Mouse (Mus musculus): Measurements from ENCODE around the gene Plekhm3. TPM values are rescaled to one million over a fixed set of nuclear protein-coding genes. Genes with fewer than 3 reads are reported as not detected.
"Not testable (repeated sequence)": the region's sequence is repeated elsewhere in the genome, so short reads cannot be mapped to it uniquely, and the experiment has no call there.

The Plekhm3 gene
- polyA plus RNA-seq, 1 experiment from 2014 or later = 4.8 TPM

GRCm38 (mm10) chr1:64970685-64971084, 14.1 kb upstream of the Plekhm3 start:
- peaks cover 6% of the 10 kb centered on the region for H3K4me1 ChIP-seq (ENCODE audit: control insufficient read depth, insufficient read depth, low read length)
- no peak for ATAC-seq
- H3K4me3 ChIP-seq (ENCODE audit: low read depth, low read length) = no peak overlapping the region
- H3K27ac ChIP-seq (ENCODE audit: low read depth, low read length) = no peak overlapping the region
- DNase-seq (ENCODE audit: low spot score) = no peak
- H3K27me3 ChIP-seq (replicated peaks; ENCODE audit: control insufficient read depth, insufficient read depth, low read length) = peaks cover 17% of the 10 kb centered on the region; the same call in 1 of the 2 replicates
- no peaks in the 10 kb centered on the region for H3K9me3 ChIP-seq (replicated peaks; ENCODE audit: control insufficient read depth, low read length)
- 81% methylated on average over 5 of the region's 5 CpGs for WGBS
- no peaks in the 10 kb centered on the region for H3K36me3 ChIP-seq (ENCODE audit: control insufficient read depth, insufficient read depth, low read length)
- no peak overlapping the region for H3K4me2 ChIP-seq (ENCODE audit: low read length)
- H3K9ac ChIP-seq (ENCODE audit: low read length) = no peak overlapping the region

GRCm38 (mm10) chr1:64957021-64957489, 431 bp upstream of the Plekhm3 start:
- peak; percentile 50 for ATAC-seq
- H3K4me2 ChIP-seq (ENCODE audit: low read length) = peak overlapping the region; percentile 56
- WGBS = 38% methylated on average over 8 of the region's 8 CpGs
- H3K9me3 ChIP-seq (replicated peaks; ENCODE audit: control insufficient read depth, low read length) = no peaks in the 10 kb centered on the region
- peak overlapping the region; percentile 95 for H3K9ac ChIP-seq (ENCODE audit: low read length)
- no peaks in the 10 kb centered on the region for H3K36me3 ChIP-seq (ENCODE audit: control insufficient read depth, insufficient read depth, low read length)
- H3K4me3 ChIP-seq (ENCODE audit: low read depth, low read length) = peak overlapping the region; percentile 78
- peak; percentile 12 for DNase-seq (ENCODE audit: low spot score)
- peak overlapping the region; percentile 77 for H3K27ac ChIP-seq (ENCODE audit: low read depth, low read length)
- H3K27me3 ChIP-seq (replicated peaks; ENCODE audit: control insufficient read depth, insufficient read depth, low read length) = no peaks in the 10 kb centered on the region
- H3K4me1 ChIP-seq (ENCODE audit: control insufficient read depth, insufficient read depth, low read length) = peaks cover 2% of the 10 kb centered on the region; the same call in 1 of the 2 replicates

GRCm38 (mm10) chr1:64954786-64955185, 1.8 kb downstream of the Plekhm3 start:
- H3K36me3 ChIP-seq (ENCODE audit: control insufficient read depth, insufficient read depth, low read length); DNase-seq (ENCODE audit: low spot score): not testable (repeated sequence)
- WGBS = 87% methylated on average over 7 of the region's 7 CpGs

GRCm38 (mm10) chr1:64950271-64950670, 6.4 kb downstream of the Plekhm3 start:
- Histone ChIP-seq H3K4me2 (ENCODE audit: low read length) (no peak overlapping the region), H3K36me3 (ENCODE audit: control insufficient read depth, insufficient read depth, low read length) (no peaks in the 10 kb centered on the region), H3K27ac (ENCODE audit: low read depth, low read length) (no peak overlapping the region), H3K9ac (ENCODE audit: low read length) (no peak overlapping the region), H3K4me3 (ENCODE audit: low read depth, low read length) (no peak overlapping the region), H3K4me1 (ENCODE audit: control insufficient read depth, insufficient read depth, low read length) (no peaks in the 10 kb centered on the region), H3K27me3 (replicated peaks; ENCODE audit: control insufficient read depth, insufficient read depth, low read length) (no peaks in the 10 kb centered on the region), H3K9me3 (replicated peaks; ENCODE audit: control insufficient read depth, low read length) (no peaks in the 10 kb centered on the region)
- 98% methylated on average over 3 of the region's 3 CpGs for WGBS
- no peak for DNase-seq (ENCODE audit: low spot score)
- no peak for ATAC-seq

More at GRCm38 (mm10) chr1:64954786-64955185, 1.8 kb downstream of the Plekhm3 start:
- H3K27me3 ChIP-seq (replicated peaks; ENCODE audit: control insufficient read depth, insufficient read depth, low read length); H3K9ac ChIP-seq (ENCODE audit: low read length); H3K4me3 ChIP-seq (ENCODE audit: low read depth, low read length); ATAC-seq; H3K27ac ChIP-seq (ENCODE audit: low read depth, low read length); H3K4me1 ChIP-seq (ENCODE audit: control insufficient read depth, insufficient read depth, low read length); H3K9me3 ChIP-seq (replicated peaks; ENCODE audit: control insufficient read depth, low read length); H3K4me2 ChIP-seq (ENCODE audit: low read length): not testable (repeated sequence)

- no peaks in the 10 kb centered on the region for H3K9me3 ChIP-seq (replicated peaks; ENCODE audit: control insufficient read depth, low read length)
- no peak overlapping the region for H3K9ac ChIP-seq (ENCODE audit: low read length)
- no peak for DNase-seq (ENCODE audit: low spot score)
- 94% methylated on average over 8 of the region's 8 CpGs for WGBS
- H3K27ac ChIP-seq (ENCODE audit: low read depth, low read length) = no peak overlapping the region
- no peaks in the 10 kb centered on the region for H3K4me1 ChIP-seq (ENCODE audit: control insufficient read depth, insufficient read depth, low read length)
- no peaks in the 10 kb centered on the region for H3K36me3 ChIP-seq (ENCODE audit: control insufficient read depth, insufficient read depth, low read length)
- no peaks in the 10 kb centered on the region for H3K27me3 ChIP-seq (replicated peaks; ENCODE audit: control insufficient read depth, insufficient read depth, low read length)
- no peak for ATAC-seq
- no peak overlapping the region for H3K4me2 ChIP-seq (ENCODE audit: low read length)
- no peak overlapping the region for H3K4me3 ChIP-seq (ENCODE audit: low read depth, low read length)
Measured at GRCm38 (mm10) chr1:64949377-64949776, 7.2 kb downstream of the Plekhm3 start.

GRCm38 (mm10) chr1:64946106-64946505, 10.5 kb downstream of the Plekhm3 start:
- WGBS = 31% methylated on average over 4 of the region's 4 CpGs
- no peak overlapping the region for H3K4me2 ChIP-seq (ENCODE audit: low read length)
- H3K9ac ChIP-seq (ENCODE audit: low read length) = no peak overlapping the region
- H3K9me3 ChIP-seq (replicated peaks; ENCODE audit: control insufficient read depth, low read length) = no peaks in the 10 kb centered on the region
- no peaks in the 10 kb centered on the region for H3K36me3 ChIP-seq (ENCODE audit: control insufficient read depth, insufficient read depth, low read length)
- H3K27ac ChIP-seq (ENCODE audit: low read depth, low read length) = no peak overlapping the region
- H3K27me3 ChIP-seq (replicated peaks; ENCODE audit: control insufficient read depth, insufficient read depth, low read length) = no peaks in the 10 kb centered on the region
- no peak for DNase-seq (ENCODE audit: low spot score)
- no peak for ATAC-seq
- no peaks in the 10 kb centered on the region for H3K4me1 ChIP-seq (ENCODE audit: control insufficient read depth, insufficient read depth, low read length)
- H3K4me3 ChIP-seq (ENCODE audit: low read depth, low read length) = no peak overlapping the region

- Histone ChIP-seq H3K4me2 (ENCODE audit: low read length) (no peak overlapping the region), H3K4me1 (ENCODE audit: control insufficient read depth, insufficient read depth, low read length) (no peaks in the 10 kb centered on the region), H3K9ac (ENCODE audit: low read length) (no peak overlapping the region), H3K9me3 (replicated peaks; ENCODE audit: control insufficient read depth, low read length) (no peaks in the 10 kb centered on the region), H3K27ac (ENCODE audit: low read depth, low read length) (no peak overlapping the region), H3K4me3 (ENCODE audit: low read depth, low read length) (no peak overlapping the region), H3K36me3 (ENCODE audit: control insufficient read depth, insufficient read depth, low read length) (no peaks in the 10 kb centered on the region), H3K27me3 (replicated peaks; ENCODE audit: control insufficient read depth, insufficient read depth, low read length) (no peaks in the 10 kb centered on the region)
- no peak for ATAC-seq
- 52% methylated on average over 9 of the region's 9 CpGs for WGBS
- DNase-seq (ENCODE audit: low spot score) = no peak
Measured at GRCm38 (mm10) chr1:64945214-64945785, 11.3 kb downstream of the Plekhm3 start.

- Histone ChIP-seq H3K36me3 (ENCODE audit: control insufficient read depth, insufficient read depth, low read length) (no peaks in the 10 kb centered on the region), H3K4me3 (ENCODE audit: low read depth, low read length) (no peak overlapping the region), H3K9ac (ENCODE audit: low read length) (no peak overlapping the region), H3K27me3 (replicated peaks; ENCODE audit: control insufficient read depth, insufficient read depth, low read length) (no peaks in the 10 kb centered on the region), H3K4me2 (ENCODE audit: low read length) (no peak overlapping the region), H3K4me1 (ENCODE audit: control insufficient read depth, insufficient read depth, low read length) (no peaks in the 10 kb centered on the region), H3K27ac (ENCODE audit: low read depth, low read length) (no peak overlapping the region), H3K9me3 (replicated peaks; ENCODE audit: control insufficient read depth, low read length) (no peaks in the 10 kb centered on the region)
- ATAC-seq = no peak
- 71% methylated on average over 2 of the region's 2 CpGs for WGBS
- no peak for DNase-seq (ENCODE audit: low spot score)
Measured at GRCm38 (mm10) chr1:64944746-64945145, 11.9 kb downstream of the Plekhm3 start.

- H3K36me3 ChIP-seq (ENCODE audit: control insufficient read depth, insufficient read depth, low read length) = no peaks in the 10 kb centered on the region
- H3K9me3 ChIP-seq (replicated peaks; ENCODE audit: control insufficient read depth, low read length) = no peaks in the 10 kb centered on the region
- H3K4me3 ChIP-seq (ENCODE audit: low read depth, low read length) = no peak overlapping the region
- H3K9ac ChIP-seq (ENCODE audit: low read length) = no peak overlapping the region
- ATAC-seq = no peak
- no peak for DNase-seq (ENCODE audit: low spot score)
- no peaks in the 10 kb centered on the region for H3K27me3 ChIP-seq (replicated peaks; ENCODE audit: control insufficient read depth, insufficient read depth, low read length)
- no peak overlapping the region for H3K4me2 ChIP-seq (ENCODE audit: low read length)
- no peak overlapping the region for H3K27ac ChIP-seq (ENCODE audit: low read depth, low read length)
- WGBS = 65% methylated on average over 4 of the region's 4 CpGs
- H3K4me1 ChIP-seq (ENCODE audit: control insufficient read depth, insufficient read depth, low read length) = no peaks in the 10 kb centered on the region
Measured at GRCm38 (mm10) chr1:64942006-64942755, 14.4 kb downstream of the Plekhm3 start.
